Mouse (Mus musculus) NIH3T3 (cell line): ENCODE measurements around the gene Mpdz.
A peak's percentile ranks its signal among the peaks of the same experiment; 100 is the strongest.

Experiments
- DNase-seq: peaks from one replicate; pipeline ENCODE4 v3.0.0-alpha.2; 2012; ENCODE audit warnings: low read depth

Gene Mpdz

DNA sequence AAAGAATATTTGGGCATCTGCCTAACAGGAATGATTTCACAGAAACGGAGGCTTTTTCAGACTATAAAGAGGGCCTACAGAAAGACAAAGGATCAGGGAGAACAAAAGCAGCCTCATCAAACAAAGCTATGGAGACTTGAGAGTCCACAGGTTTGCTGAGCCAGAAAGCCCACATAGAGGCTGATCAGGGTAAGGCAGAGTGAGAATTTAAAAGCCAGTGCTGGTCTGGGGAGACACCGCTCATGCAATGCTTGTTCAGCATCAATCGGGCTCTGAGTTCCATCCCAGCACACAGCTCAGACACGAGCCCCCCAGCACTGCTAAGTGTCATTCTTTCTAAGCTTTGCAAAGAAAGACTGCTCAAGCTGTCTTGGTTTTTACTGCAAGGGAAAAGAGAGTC lies 162.5 kb downstream of the Mpdz start:
- no peak for DNase-seq

DNA sequence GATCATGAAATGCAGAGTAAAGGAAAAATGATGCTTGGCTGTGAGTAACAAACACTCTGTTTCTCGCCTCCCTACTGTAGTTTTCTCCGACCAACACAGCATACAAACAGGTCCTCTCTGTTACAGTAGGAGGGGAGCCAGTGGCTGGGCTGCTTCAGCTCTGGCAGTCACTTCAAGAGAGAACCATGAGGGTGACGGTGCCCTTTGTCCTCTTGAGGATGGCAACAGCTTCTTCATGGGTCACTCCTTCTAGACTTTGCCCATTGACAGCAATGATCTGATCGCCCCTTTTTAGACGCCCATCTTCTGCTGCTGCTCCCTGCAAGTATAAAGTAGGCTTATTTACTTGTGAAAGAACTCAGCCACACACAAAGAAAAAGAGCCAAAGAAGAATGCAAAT lies 163.2 kb downstream of the Mpdz start:
- no peak for DNase-seq

DNA sequence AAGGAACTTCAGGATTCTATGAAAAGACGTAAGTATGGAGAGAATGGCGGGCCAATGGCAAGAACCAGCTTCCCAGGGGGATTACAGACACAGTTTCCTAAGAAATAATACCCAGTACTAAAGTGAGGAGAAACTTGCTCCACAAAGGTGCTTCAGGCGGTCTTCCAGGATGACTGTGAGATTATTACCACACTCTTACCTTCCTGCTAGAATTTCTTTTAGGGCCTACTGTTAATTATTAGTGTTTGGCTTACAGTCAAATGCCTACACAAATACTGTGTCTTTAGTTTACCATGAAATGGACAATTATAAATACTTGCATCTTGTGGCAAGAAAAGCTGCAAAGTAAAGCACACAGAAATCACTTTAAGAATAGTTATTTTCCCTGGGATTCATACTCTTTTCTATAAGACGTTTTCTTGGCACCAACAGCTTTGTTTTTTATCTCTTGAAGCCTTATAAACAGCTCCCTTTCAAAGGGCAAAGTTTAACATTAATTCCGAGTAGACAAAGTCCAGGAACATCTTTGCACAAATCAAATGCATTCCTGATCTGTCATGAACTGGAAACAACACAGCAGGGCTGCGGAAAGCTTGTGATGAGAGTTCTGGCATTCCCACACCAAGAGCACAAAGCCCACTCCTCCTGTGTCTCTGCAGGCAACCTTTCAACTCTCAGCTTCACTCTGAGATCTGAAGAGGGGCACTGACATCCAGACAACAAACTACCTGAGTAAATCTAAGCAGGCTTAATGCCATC lies 166.5 kb downstream of the Mpdz start:
- DNase-seq = no peak

DNA sequence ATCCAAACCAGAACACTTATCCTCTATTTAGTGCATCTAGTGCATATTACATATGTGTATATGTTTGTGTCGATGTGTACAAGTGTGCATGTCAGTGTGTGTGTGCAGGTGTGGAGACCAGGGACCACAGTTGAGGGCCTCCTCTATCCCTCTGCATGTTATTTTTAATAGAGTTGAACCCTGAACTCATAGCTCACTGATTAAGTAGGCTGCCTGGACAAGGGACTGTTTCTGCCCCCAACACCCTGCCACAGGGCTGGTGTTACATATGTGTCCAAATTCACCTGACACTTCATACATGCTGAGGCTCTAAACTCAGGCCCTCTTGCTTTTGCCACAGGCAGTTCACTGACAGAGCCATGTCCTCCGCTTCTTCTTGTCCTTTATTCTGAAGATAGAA lies 169.5 kb downstream of the Mpdz start:
- DNase-seq = no peak

DNA sequence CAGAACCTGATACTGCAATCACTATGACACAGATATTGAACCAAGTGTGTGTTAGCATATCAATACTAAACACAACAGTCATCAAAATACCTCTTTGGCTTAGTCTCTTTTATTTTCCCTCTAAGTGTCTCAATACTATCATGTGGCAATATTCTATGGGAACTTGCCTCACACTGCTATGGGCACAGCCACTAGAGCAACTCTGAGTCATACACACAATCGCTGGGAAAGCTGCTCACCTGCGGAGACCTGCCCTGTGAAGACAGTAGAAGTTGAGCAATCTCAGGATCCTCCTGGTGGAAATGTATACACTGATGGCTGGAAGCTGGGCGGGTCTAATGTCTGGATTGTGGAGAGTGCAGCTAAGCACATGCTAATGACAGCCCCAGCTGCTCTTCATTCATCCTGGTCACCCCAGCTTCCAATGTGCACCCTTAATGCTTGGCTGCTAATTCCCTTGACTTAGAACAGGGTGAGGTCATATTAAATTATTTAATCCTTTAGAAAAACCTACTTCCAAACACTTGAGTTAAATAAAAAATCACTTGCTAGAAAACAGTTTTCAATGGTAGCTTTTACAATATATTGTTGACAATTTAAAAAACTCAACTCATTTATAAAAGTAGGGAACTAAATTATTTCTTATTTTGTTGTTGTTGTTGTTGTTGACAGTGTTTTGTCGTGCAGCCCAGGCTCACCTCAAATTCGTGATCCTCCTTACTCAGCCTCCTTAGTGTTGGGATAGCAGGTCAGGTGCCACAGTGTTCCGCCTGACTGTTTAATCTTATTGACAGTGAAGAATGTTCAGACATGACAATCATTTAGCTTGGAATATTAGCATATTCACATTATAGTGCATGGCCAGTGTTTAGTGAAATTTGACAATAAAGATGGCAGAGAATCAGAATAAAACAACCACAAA lies 189.5 kb downstream of the Mpdz start:
- DNase-seq = no peak

DNA sequence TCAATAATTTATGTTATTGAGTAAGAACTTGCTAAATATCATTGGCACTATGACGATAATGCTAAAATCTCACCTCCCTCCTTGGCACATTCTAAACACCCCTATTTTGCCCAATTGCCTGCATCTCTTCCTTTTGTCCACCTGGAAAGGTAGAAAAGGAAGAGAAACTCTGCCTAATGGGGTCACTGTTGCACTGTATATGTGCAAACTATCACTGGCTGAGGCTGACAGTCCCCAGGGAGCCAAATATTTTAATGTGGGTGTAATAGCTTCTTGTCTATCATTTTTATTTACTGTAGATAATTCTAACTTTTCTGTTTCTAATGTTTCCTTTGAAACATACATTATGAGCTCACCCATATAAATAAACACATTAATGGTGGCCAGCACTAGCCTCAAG lies 190.3 kb downstream of the Mpdz start:
- peak; percentile 62 for DNase-seq

DNA sequence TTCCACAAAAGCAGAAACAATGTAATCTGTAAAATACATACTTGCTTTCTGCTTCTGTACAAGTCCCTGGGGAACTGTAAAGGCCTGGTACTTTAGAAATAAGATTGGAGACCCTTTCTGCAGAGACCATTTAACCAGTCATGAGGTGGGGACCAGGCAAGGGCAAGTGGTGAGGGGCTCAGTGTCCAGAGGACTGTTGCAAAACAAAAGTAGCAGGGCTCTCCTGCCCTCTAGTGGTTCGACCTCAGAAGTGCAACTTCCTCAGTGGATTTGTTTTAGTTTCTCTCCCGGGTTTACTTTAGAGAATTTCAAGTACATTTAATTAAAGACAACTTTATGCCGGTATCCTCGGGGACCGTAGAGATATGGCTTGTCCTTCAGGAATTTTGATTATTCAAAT lies 190.7 kb downstream of the Mpdz start:
- DNase-seq = peak; percentile 83

DNA sequence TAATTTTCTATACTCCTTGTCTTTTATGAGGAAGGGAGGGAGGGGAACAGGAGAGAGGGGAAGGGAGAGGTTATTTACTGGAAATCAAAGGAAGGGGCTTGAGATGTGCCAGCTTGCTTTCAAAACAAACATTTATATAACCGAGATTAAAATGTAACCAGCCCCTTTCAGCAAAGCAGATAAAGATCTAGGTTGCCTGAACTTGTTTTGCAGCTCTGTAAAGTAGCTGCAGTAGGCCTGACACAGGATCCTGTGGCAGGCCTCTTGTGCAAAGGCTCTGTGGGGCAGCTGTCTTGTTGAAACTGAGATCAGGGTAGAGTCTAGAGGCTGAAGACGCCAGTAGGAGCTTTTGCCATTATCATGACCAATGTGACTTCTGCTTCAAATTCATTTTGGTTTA lies 193.4 kb downstream of the Mpdz start:
- DNase-seq = no peak

DNA sequence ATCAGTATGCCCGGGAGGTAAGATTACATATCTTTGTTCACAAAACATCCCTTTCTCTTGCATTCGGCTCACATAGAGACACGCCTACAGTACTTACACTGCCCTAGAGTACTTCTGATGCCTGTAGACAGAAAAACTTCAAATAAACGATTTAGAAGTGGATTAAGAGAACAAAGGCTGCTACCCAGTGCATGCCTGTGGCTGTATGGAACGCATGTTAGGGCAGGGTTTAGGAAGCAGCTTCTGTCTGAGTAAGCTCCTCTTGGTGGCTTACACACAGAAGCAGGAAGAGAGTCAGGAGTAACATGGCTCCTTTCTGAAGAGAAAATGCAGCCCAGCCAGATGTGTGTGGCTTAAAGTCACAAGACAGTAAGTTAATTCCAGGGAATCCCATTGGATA lies 206.4 kb downstream of the Mpdz start:
- no peak for DNase-seq
